Mouse (Mus musculus) T-helper 2 cell (primary cell): ENCODE data around the gene 2900026A02Rik.

ENCODE experiments used
- in situ Hi-C: fragments of 300-600 bp; cut with MboI, MseI; formaldehyde crosslinking; loops from one replicate; pipeline ENCODE4 v1.15.1; 2025; ENCODE audit warnings: high pct_unique_total_duplicates

Gene 2900026A02Rik

GRCm38 (mm10) chr5:113212156-113212835 is 8.7 kb downstream of the 2900026A02Rik start:
- in situ Hi-C loops, result no loop called here

GRCm38 (mm10) chr5:113210314-113210713 is 10.7 kb downstream of the 2900026A02Rik start:
- in situ Hi-C loops, result no loop called here

GRCm38 (mm10) chr5:113209898-113210297 is 11.1 kb downstream of the 2900026A02Rik start:
- in situ Hi-C loops, result no loop called here

GRCm38 (mm10) chr5:113209401-113209750 is 11.7 kb downstream of the 2900026A02Rik start:
- in situ Hi-C loops, result no loop called here

- in situ Hi-C loops, result no loop called here
Measured at GRCm38 (mm10) chr5:113208622-113209400, 12.2 kb downstream of the 2900026A02Rik start.

- in situ Hi-C loops, result no loop called here
Measured at GRCm38 (mm10) chr5:113208048-113208447, 13.0 kb downstream of the 2900026A02Rik start.

- in situ Hi-C loops, result no loop called here
Measured at GRCm38 (mm10) chr5:113206670-113207352, 14.2 kb downstream of the 2900026A02Rik start.

GRCm38 (mm10) chr5:113204193-113204592 is 16.8 kb downstream of the 2900026A02Rik start:
- in situ Hi-C loops, result no loop called here

GRCm38 (mm10) chr5:113199772-113200134 is 21.3 kb downstream of the 2900026A02Rik start:
- in situ Hi-C loops, result loop anchor here (25.0 kb wide), 1 partner anchor 337 kb away; no protein-coding TSS in a partner anchor

GRCm38 (mm10) chr5:113199126-113199771 is 21.8 kb downstream of the 2900026A02Rik start:
- in situ Hi-C loops, result loop anchor here (25.0 kb wide), 1 partner anchor 337 kb away; no protein-coding TSS in a partner anchor

- in situ Hi-C loops, result loop anchor here (25.0 kb wide), 1 partner anchor 335 kb away; no protein-coding TSS in a partner anchor
Measured at GRCm38 (mm10) chr5:113196916-113197794, 23.9 kb downstream of the 2900026A02Rik start.

GRCm38 (mm10) chr5:113195907-113196306 is 25.1 kb downstream of the 2900026A02Rik start:
- in situ Hi-C loops, result loop anchor here (25.0 kb wide), 1 partner anchor 334 kb away; no protein-coding TSS in a partner anchor

- in situ Hi-C loops, result loop anchor here (25.0 kb wide), 1 partner anchor 333 kb away; no protein-coding TSS in a partner anchor
Measured at GRCm38 (mm10) chr5:113195451-113195850, 25.6 kb downstream of the 2900026A02Rik start.

GRCm38 (mm10) chr5:113193762-113194161 is 27.3 kb downstream of the 2900026A02Rik start:
- in situ Hi-C loops, result loop anchor here (25.0 kb wide), 1 partner anchor 331 kb away; no protein-coding TSS in a partner anchor

GRCm38 (mm10) chr5:113191901-113192300 is 29.1 kb downstream of the 2900026A02Rik start:
- in situ Hi-C loops, result loop anchor here (25.0 kb wide), 1 partner anchor 330 kb away; no protein-coding TSS in a partner anchor

- in situ Hi-C loops, result loop anchor here (25.0 kb wide), 1 partner anchor 328 kb away; no protein-coding TSS in a partner anchor
Measured at GRCm38 (mm10) chr5:113190558-113190957, 30.5 kb downstream of the 2900026A02Rik start.

- in situ Hi-C loops, result loop anchor here (25.0 kb wide), 1 partner anchor 319 kb away; no protein-coding TSS in a partner anchor
Measured at GRCm38 (mm10) chr5:113181441-113181840, 39.6 kb downstream of the 2900026A02Rik start.

GRCm38 (mm10) chr5:113180755-113181154 is 40.3 kb downstream of the 2900026A02Rik start:
- in situ Hi-C loops, result loop anchor here (25.0 kb wide), 1 partner anchor 318 kb away; no protein-coding TSS in a partner anchor

GRCm38 (mm10) chr5:113179843-113180682 is 41.0 kb downstream of the 2900026A02Rik start:
- in situ Hi-C loops, result loop anchor here (5.0 to 25.0 kb wide), 2 partner anchors 47 to 318 kb away; partner anchors contain the start of gene Tmem211
